Mouse (Mus musculus): Measurements from ENCODE around the gene Mxd3. TPM values are rescaled to one million over a fixed set of nuclear protein-coding genes. Genes with fewer than 3 reads are reported as not detected.

Gene Mxd3
- polyA plus RNA-seq, 1 experiment: 49.8 TPM

GRCm38 (mm10) chr13:55277646-55278045 is 52.0 kb downstream of the Mxd3 start:
- Histone ChIP-seq H3K27me3 (ENCODE audit: control insufficient read depth, insufficient read depth, insufficient read length) (no peaks in the 10 kb centered on the region), H3K79me2 (ENCODE audit: control insufficient read depth, insufficient read depth) (no peaks in the 10 kb centered on the region), H3K36me3 (ENCODE audit: control insufficient read depth, insufficient read depth) (peaks cover 27% of the 10 kb centered on the region), H3K4me3 (ENCODE audit: insufficient read depth, poor library complexity, severe bottlenecking) (no peak overlapping the region), H3ac (ENCODE audit: control insufficient read depth, insufficient read length, low read depth) (no peak overlapping the region), H3K79me3 (ENCODE audit: low read depth) (no peaks in the 10 kb centered on the region)
- TF ChIP-seq CTCF (IDR thresholded peaks at IDR 0.05; ENCODE audit: control insufficient read depth, insufficient read depth, insufficient read length) (no peak), CEBPB (IDR thresholded peaks at IDR 0.05; ENCODE audit: low read depth) (no peak), USF1 (IDR thresholded peaks at IDR 0.05; ENCODE audit: low read depth) (no peak), MYOG (IDR thresholded peaks at IDR 0.05; ENCODE audit: control insufficient read depth, extremely low read depth, insufficient read length) (no peak), MYOD1 (IDR thresholded peaks at IDR 0.05; ENCODE audit: control insufficient read depth, insufficient read length, low read depth) (no peak), MAX (IDR thresholded peaks at IDR 0.05) (no peak), FOSL1 (IDR thresholded peaks at IDR 0.05; ENCODE audit: insufficient read depth, low read length, poor library complexity, severe bottlenecking) (no peak)

GRCm38 (mm10) chr13:55277203-55277602 is 52.4 kb downstream of the Mxd3 start:
- TF ChIP-seq CEBPB (IDR thresholded peaks at IDR 0.05; ENCODE audit: low read depth) (no peak), MYOD1 (IDR thresholded peaks at IDR 0.05; ENCODE audit: control insufficient read depth, insufficient read length, low read depth) (no peak), MAX (IDR thresholded peaks at IDR 0.05) (no peak), USF1 (IDR thresholded peaks at IDR 0.05; ENCODE audit: low read depth) (no peak), CTCF (IDR thresholded peaks at IDR 0.05; ENCODE audit: control insufficient read depth, insufficient read depth, insufficient read length) (no peak), MYOG (IDR thresholded peaks at IDR 0.05; ENCODE audit: control insufficient read depth, extremely low read depth, insufficient read length) (no peak), FOSL1 (IDR thresholded peaks at IDR 0.05; ENCODE audit: insufficient read depth, low read length, poor library complexity, severe bottlenecking) (no peak)
- H3ac ChIP-seq (ENCODE audit: control insufficient read depth, insufficient read length, low read depth): no peak overlapping the region
- H3K27me3 ChIP-seq (ENCODE audit: control insufficient read depth, insufficient read depth, insufficient read length): no peaks in the 10 kb centered on the region
- H3K36me3 ChIP-seq (ENCODE audit: control insufficient read depth, insufficient read depth): peaks cover 26% of the 10 kb centered on the region
- H3K79me2 ChIP-seq (ENCODE audit: control insufficient read depth, insufficient read depth): no peaks in the 10 kb centered on the region
- no peak overlapping the region for H3K4me3 ChIP-seq (ENCODE audit: insufficient read depth, poor library complexity, severe bottlenecking)
- H3K79me3 ChIP-seq (ENCODE audit: low read depth): no peaks in the 10 kb centered on the region

Other genes starting within 250 kb of the Mxd3 start
- 9.6 TPM for gene Uimc1, start 229.5 kb downstream of the Mxd3 start, polyA plus RNA-seq (2012; fragmentation: generic; extraction: Trizol)
- gene Zfp346, start 224.5 kb downstream of the Mxd3 start, polyA plus RNA-seq (2012; fragmentation: generic; extraction: Trizol): 39.1 TPM
- gene Gm17617, start 196.3 kb downstream of the Mxd3 start, polyA plus RNA-seq (2012; fragmentation: generic; extraction: Trizol): not detected
- 2.8 TPM for gene Fgfr4, start 177.2 kb downstream of the Mxd3 start, polyA plus RNA-seq (2012; fragmentation: generic; extraction: Trizol)
- gene Nsd1, start 120.0 kb downstream of the Mxd3 start, polyA plus RNA-seq (2012; fragmentation: generic; extraction: Trizol): 10.5 TPM
- 499 TPM for gene Prelid1, start 9.3 kb downstream of the Mxd3 start, polyA plus RNA-seq (2012; fragmentation: generic; extraction: Trizol)
- gene Rab24, start 7.9 kb downstream of the Mxd3 start, polyA plus RNA-seq (2012; fragmentation: generic; extraction: Trizol): 54.3 TPM
- 81.4 TPM for gene Lman2, start 33.0 kb upstream of the Mxd3 start, polyA plus RNA-seq (2012; fragmentation: generic; extraction: Trizol)
- gene Rgs14, start 39.9 kb upstream of the Mxd3 start, polyA plus RNA-seq (2012; fragmentation: generic; extraction: Trizol): 0.08 TPM
- gene Slc34a1, start 68.4 kb upstream of the Mxd3 start, polyA plus RNA-seq (2012; fragmentation: generic; extraction: Trizol): not detected
- gene Pfn3, start 85.4 kb upstream of the Mxd3 start, polyA plus RNA-seq (2012; fragmentation: generic; extraction: Trizol): not detected
- not detected for gene F12, start 97.0 kb upstream of the Mxd3 start, polyA plus RNA-seq (2012; fragmentation: generic; extraction: Trizol)
- 81.9 TPM for gene Grk6, start 115.2 kb upstream of the Mxd3 start, polyA plus RNA-seq (2012; fragmentation: generic; extraction: Trizol)
- gene Prr7, start 134.4 kb upstream of the Mxd3 start, polyA plus RNA-seq (2012; fragmentation: generic; extraction: Trizol): 10.8 TPM
- gene Dbn1, start 158.3 kb upstream of the Mxd3 start, polyA plus RNA-seq (2012; fragmentation: generic; extraction: Trizol): 87.7 TPM
- 344 TPM for gene Pdlim7, start 183.9 kb upstream of the Mxd3 start, polyA plus RNA-seq (2012; fragmentation: generic; extraction: Trizol)
- gene Dok3, start 199.5 kb upstream of the Mxd3 start, polyA plus RNA-seq (2012; fragmentation: generic; extraction: Trizol): 0.83 TPM
- 65.4 TPM for gene Ddx41, start 206.8 kb upstream of the Mxd3 start, polyA plus RNA-seq (2012; fragmentation: generic; extraction: Trizol)
- gene Fam193b, start 241.3 kb upstream of the Mxd3 start, polyA plus RNA-seq (2012; fragmentation: generic; extraction: Trizol): 15.9 TPM
- gene Tmed9, start 243.9 kb upstream of the Mxd3 start, polyA plus RNA-seq (2012; fragmentation: generic; extraction: Trizol): 191 TPM